ENCODE assay signal across 12 mouse cellular contexts in the genomic region with DNA sequence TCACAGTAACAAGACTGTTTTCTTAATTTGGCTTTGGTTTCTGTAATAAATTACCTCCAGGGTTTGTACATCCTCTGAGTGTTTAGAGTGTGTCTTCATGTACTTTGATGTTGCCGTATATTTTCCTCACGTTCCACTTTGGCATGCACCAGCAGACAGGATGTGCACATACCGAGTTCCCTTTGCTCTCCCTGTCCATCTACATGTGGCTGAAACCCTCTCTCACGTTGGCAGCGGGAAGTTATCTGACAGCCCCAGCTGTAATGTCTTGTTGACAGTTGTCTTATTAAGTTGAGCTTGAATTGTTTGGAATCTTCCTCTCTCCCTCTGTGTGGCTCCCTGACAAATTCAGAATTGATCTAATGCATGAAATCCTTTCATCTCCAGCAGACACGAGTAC.
DNase-seq lines count a peak whose midpoint lies in the region; ATAC-seq and TF ChIP-seq lines count a peak whose summit lies in the region.
"Had no signal": no experiment of that assay in that cellular context is flagged by ENCODE, and none has a peak within 500 bp of the region (broad histone marks: within the 10 kb centered on the region; RNA-seq: fewer than 3 reads in every experiment).

No protein-coding gene starts in this region.

- no peak overlapping the region for H3K4me3 ChIP-seq in gastrocnemius, adult 2 months
- no peak overlapping the region for H3K4me3 ChIP-seq in lung, adult 2 months (replicated peaks; ENCODE audit: extremely low read depth, low read depth, low read length)
- no peak overlapping the region for H3K4me3 ChIP-seq in stomach, embryonic 15.5 days (replicated peaks)
- no peak overlapping the region for H3K4me3 ChIP-seq in layer of hippocampus, adult 2 months
- H3K4me3 ChIP-seq: forebrain, embryonic 10.5 days; left cerebral cortex, adult 2 months; midbrain, embryonic 12.5 days had no signal

- 26% methylated on average over 6 of the region's 6 CpGs for WGBS in lung, adult 2 months
- 25% methylated on average over 6 of the region's 6 CpGs for WGBS in stomach, embryonic 15.5 days

- H3K9me3 ChIP-seq in stomach, embryonic 15.5 days = no peaks in the 10 kb centered on the region
- H3K9me3 ChIP-seq: forebrain, embryonic 10.5 days; midbrain, embryonic 12.5 days had no signal

- TF ChIP-seq CTCF in gastrocnemius, adult 2 months (IDR thresholded peaks at IDR 0.05) = no peak
- no peak for TF ChIP-seq CTCF in lung, adult 2 months (IDR thresholded peaks at IDR 0.05; ENCODE audit: insufficient read depth, low read length)
- no peak for TF ChIP-seq CTCF in layer of hippocampus, adult 2 months (conservative IDR thresholded peaks at IDR 0.05)

- H3K4me2 ChIP-seq in stomach, embryonic 15.5 days = no peak overlapping the region; the same call in 1 of the 2 replicates
- H3K4me2 ChIP-seq: midbrain, embryonic 12.5 days had no signal

- no peak for DNase-seq in gastrocnemius, adult 2 months
- no peak for DNase-seq in gastrocnemius, postnatal 14 days
- peak; percentile 18 to 49 for DNase-seq in lung, adult 18-20 months
- no peak for DNase-seq in lung, adult 2 months
- DNase-seq in kidney, postnatal 4 days = peak; percentile 21 to 41
- DNase-seq in layer of hippocampus, adult 2 months (ENCODE audit: low spot score in 2 of 2) = no peak
- DNase-seq in cerebellum, adult 8-10 months = no peak
- DNase-seq: cerebellum, adult 11 months had no signal

- no peaks in the 10 kb centered on the region for H3K36me3 ChIP-seq in stomach, embryonic 15.5 days
- H3K36me3 ChIP-seq: forebrain, embryonic 10.5 days; midbrain, embryonic 12.5 days had no signal

- H3K9ac ChIP-seq in stomach, embryonic 15.5 days = no peak overlapping the region
- H3K9ac ChIP-seq: midbrain, embryonic 12.5 days had no signal

- ATAC-seq in stomach, embryonic 15.5 days (ENCODE audit: insufficient read depth, low FRiP score, low read depth) = no peak

- H3K27me3 ChIP-seq in stomach, embryonic 15.5 days (replicated peaks) = no peaks in the 10 kb centered on the region
- H3K27me3 ChIP-seq: midbrain, embryonic 12.5 days had no signal

- no peak for TF ChIP-seq POLR2A in lung, adult 2 months (IDR thresholded peaks at IDR 0.05; ENCODE audit: borderline replicate concordance, extremely low read depth, low read depth, low read length)

- peak overlapping the region; percentile 48; the same call in 1 of the 2 replicates for H3K27ac ChIP-seq in gastrocnemius, adult 2 months
- H3K27ac ChIP-seq in stomach, embryonic 15.5 days = peak overlapping the region; percentile 37; the same call in 1 of the 2 replicates
- H3K27ac ChIP-seq in layer of hippocampus, adult 2 months = no peak overlapping the region
- H3K27ac ChIP-seq: forebrain, embryonic 10.5 days; left cerebral cortex, adult 2 months; midbrain, embryonic 12.5 days had no signal

- H3K4me1 ChIP-seq in lung, adult 2 months (ENCODE audit: control insufficient read depth, insufficient read depth, low read length) = peaks cover 4% of the 10 kb centered on the region
- peaks cover 3% of the 10 kb centered on the region; the same call in 1 of the 2 replicates for H3K4me1 ChIP-seq in stomach, embryonic 15.5 days
- H3K4me1 ChIP-seq: forebrain, embryonic 10.5 days had no signal

- intact Hi-C loops in gastrocnemius, adult 2 months (cut with DNase I) = no loop called here
- intact Hi-C loops in gastrocnemius, postnatal 14 days (cut with DNase I; ENCODE audit: low total_unique reads) = no loop called here

Comparison
In these comparisons a context has a peak if more than half of its experiments do, and no peak if none do; other contexts are left out.
1. DNase-seq: peak in lung, adult 18-20 months (2 of 2) and kidney, postnatal 4 days (2 of 2); none in gastrocnemius, adult 2 months (single experiment), gastrocnemius, postnatal 14 days (single experiment), lung, adult 2 months (single experiment), layer of hippocampus, adult 2 months (0 of 2) and cerebellum, adult 8-10 months (single experiment).